Comparison of ENCODE assay signal across 16 mouse cellular contexts in the genomic region with DNA sequence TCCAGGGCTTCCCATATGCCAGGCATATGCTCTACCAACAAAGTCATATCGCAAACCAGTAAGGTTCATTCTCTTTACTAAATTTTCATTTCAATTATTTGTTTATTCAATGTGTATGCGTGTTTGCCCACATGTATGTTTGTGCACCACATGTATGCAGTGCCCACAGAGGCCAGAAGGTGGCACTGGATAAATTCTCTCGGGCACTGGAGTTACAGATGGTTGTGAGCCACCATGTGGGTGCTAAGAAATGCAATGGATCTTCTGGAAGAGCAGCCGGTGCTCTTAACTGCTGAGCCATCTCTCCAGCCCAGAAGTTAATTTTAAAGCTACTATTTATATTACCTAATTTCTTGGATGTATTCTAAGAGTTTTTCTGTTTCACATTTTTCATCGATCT. TPM values are rescaled to one million over a fixed set of nuclear protein-coding genes. Genes with fewer than 3 reads are reported as not detected.
DNase-seq lines count a peak whose midpoint lies in the region; ATAC-seq and TF ChIP-seq lines count a peak whose summit lies in the region.
"Had no signal": no experiment of that assay in that cellular context is flagged by ENCODE, and none has a peak within 500 bp of the region (broad histone marks: within the 10 kb centered on the region; RNA-seq: fewer than 3 reads in every experiment).

No protein-coding gene starts in this region.

- H3K27ac ChIP-seq in left cerebral cortex, adult 2 months: peak overlapping the region; percentile 19; the same call in 1 of the 2 replicates
- no peak overlapping the region for H3K27ac ChIP-seq in hindbrain, embryonic 16.5 days (ENCODE audit: low read depth, low read length)
- H3K27ac ChIP-seq: liver, embryonic 15.5 days had no signal

- H3K36me3 ChIP-seq in hindbrain, embryonic 16.5 days (ENCODE audit: control insufficient read depth, insufficient read depth, low read length): no peaks in the 10 kb centered on the region

- peak; percentile 27 for TF ChIP-seq CTCF in left cerebral cortex, adult 2 months (IDR thresholded peaks at IDR 0.05)
- TF ChIP-seq CTCF in brain, embryonic 14.5 days (IDR thresholded peaks at IDR 0.05; ENCODE audit: borderline replicate concordance, extremely low read depth, insufficient read depth, insufficient read length): peak; percentile 7; the same call in 1 of the 2 replicates

- no peaks in the 10 kb centered on the region for H3K27me3 ChIP-seq in hindbrain, embryonic 16.5 days (replicated peaks; ENCODE audit: control insufficient read depth, insufficient read depth, low read length)
- H3K27me3 ChIP-seq: liver, embryonic 15.5 days had no signal

- H3K4me2 ChIP-seq in hindbrain, embryonic 16.5 days (ENCODE audit: low read length): no peak overlapping the region
- H3K4me2 ChIP-seq: liver, embryonic 15.5 days had no signal

- no peaks in the 10 kb centered on the region for H3K4me1 ChIP-seq in hindbrain, embryonic 16.5 days (ENCODE audit: control insufficient read depth, insufficient read depth, low read depth, low read length)
- H3K4me1 ChIP-seq: liver, embryonic 15.5 days had no signal

- H3K9me3 ChIP-seq in hindbrain, embryonic 16.5 days (ENCODE audit: control insufficient read depth, low read length): no peaks in the 10 kb centered on the region
- H3K9me3 ChIP-seq: liver, embryonic 15.5 days had no signal

- intact Hi-C loops in left cerebral cortex, adult 2 months (cut with DNase I): no loop called here
- intact Hi-C loops in left cerebral cortex, postnatal 4 days (cut with DNase I): no loop called here

- no peak for ATAC-seq in CD4-positive, CD25-positive, alpha-beta regulatory T cell, adult 4 months
- no peak for ATAC-seq in hindbrain, embryonic 16.5 days

- DNase-seq in CD4-positive, CD25-positive, alpha-beta regulatory T cell, adult 2 months (ENCODE audit: low read depth, low spot score): peak; percentile 44
- no peak for DNase-seq in left cerebral cortex, adult 2 months (ENCODE audit: extremely low spot score in 1 of 2, low spot score in 2 of 2)
- no peak for DNase-seq in left cerebral cortex, postnatal 4 days
- DNase-seq in A20 (ENCODE audit: low read depth, low spot score): peak; percentile 30
- DNase-seq in brain, embryonic 14.5 days (ENCODE audit: low read depth): no peak
- no peak for DNase-seq in adrenal gland, postnatal 10 days
- DNase-seq: adrenal gland, postnatal 14 days; cerebellum, adult 11 months; heart, adult 11 months; heart, postnatal 10 days; kidney, postnatal 25 days; thymus, adult 2 months had no signal

- no peak overlapping the region for H3K4me3 ChIP-seq in left cerebral cortex, adult 2 months
- H3K4me3 ChIP-seq in hindbrain, embryonic 16.5 days (ENCODE audit: low read length): no peak overlapping the region
- H3K4me3 ChIP-seq: erythroblast, embryonic 14.5 days; liver, embryonic 15.5 days had no signal

- H3K9ac ChIP-seq in hindbrain, embryonic 16.5 days (ENCODE audit: low read depth, low read length): no peak overlapping the region
- H3K9ac ChIP-seq: liver, embryonic 15.5 days had no signal

- 97% methylated on average over 5 of the region's 5 CpGs for WGBS in hindbrain, embryonic 16.5 days

- no peak for TF ChIP-seq POLR2A in brain, embryonic 14.5 days (IDR thresholded peaks at IDR 0.05; ENCODE audit: borderline replicate concordance, extremely low read depth, insufficient read depth, insufficient read length, poor library complexity, severe bottlenecking)

RNA-seq across cellular contexts. Expression of a gene that starts 17.7 kb away (rescaled TPM):
- polyA plus RNA-seq in CD4-positive, CD25-positive, alpha-beta regulatory T cell, adult 4 months (2017; shearing (Covaris generic)): 1 to 10 TPM; 3.6 to 7.1 TPM
- under 1 TPM; 0.33 to 0.50 TPM for total RNA-seq in left cerebral cortex, adult 2 months (2021)
- total RNA-seq in left cerebral cortex, postnatal 4 days (2021): 1 to 10 TPM; 3.2 to 3.6 TPM
- polyA plus RNA-seq in brain, embryonic 14.5 days (2012; rRNA removed): 8.0 and 13.4 TPM in 2 replicates
- 1 to 10 TPM; 7.5 to 9.1 TPM for total RNA-seq in adrenal gland, postnatal 10 days (2021)
- polyA plus RNA-seq in hindbrain, embryonic 16.5 days (2015; fragmentation: Nextera tagmentation; extraction: Ambion mirVana): 7.0 and 8.1 TPM in 2 replicates

RNA-seq across cellular contexts. Expression of a gene that starts 17.9 kb away (rescaled TPM):
- polyA plus RNA-seq in CD4-positive, CD25-positive, alpha-beta regulatory T cell, adult 4 months (2017; shearing (Covaris generic)): 10 to 100 TPM; 44.7 to 46.5 TPM
- total RNA-seq in left cerebral cortex, adult 2 months (2021): 10 to 100 TPM; 20.1 to 20.3 TPM
- total RNA-seq in left cerebral cortex, postnatal 4 days (2021): 10 to 100 TPM; 23.1 to 24.1 TPM
- 28.9 and 29.5 TPM in 2 replicates for polyA plus RNA-seq in brain, embryonic 14.5 days (2012; rRNA removed)
- total RNA-seq in adrenal gland, postnatal 10 days (2021): 10 to 100 TPM; 31.6 to 34.6 TPM
- 57.7 and 61.1 TPM in 2 replicates for polyA plus RNA-seq in hindbrain, embryonic 16.5 days (2015; fragmentation: Nextera tagmentation; extraction: Ambion mirVana)

RNA-seq across cellular contexts. Expression of a gene that starts 20.5 kb away (rescaled TPM):
- polyA plus RNA-seq in CD4-positive, CD25-positive, alpha-beta regulatory T cell, adult 4 months (2017; shearing (Covaris generic)): 100 to 1,000 TPM; 238 to 255 TPM
- total RNA-seq in left cerebral cortex, adult 2 months (2021): 100 to 1,000 TPM; 145 to 160 TPM
- 10 to 100 TPM; 56.9 to 61.3 TPM for total RNA-seq in left cerebral cortex, postnatal 4 days (2021)
- 46.0 and 52.1 TPM in 2 replicates for polyA plus RNA-seq in brain, embryonic 14.5 days (2012; rRNA removed)
- total RNA-seq in adrenal gland, postnatal 10 days (2021): 100 to 1,000 TPM in 1 of 2 experiments, 10 to 100 TPM in 1; 88.9 to 116 TPM
- polyA plus RNA-seq in hindbrain, embryonic 16.5 days (2015; fragmentation: Nextera tagmentation; extraction: Ambion mirVana): 57.8 and 59.0 TPM in 2 replicates

RNA-seq across cellular contexts. Expression of a gene that starts 39.6 kb away (rescaled TPM):
- polyA plus RNA-seq in CD4-positive, CD25-positive, alpha-beta regulatory T cell, adult 4 months (2017; shearing (Covaris generic)): 10 to 100 TPM; 60.0 to 72.4 TPM
- 10 to 100 TPM; 67.3 to 72.7 TPM for total RNA-seq in left cerebral cortex, adult 2 months (2021)
- 10 to 100 TPM; 37.8 to 40.1 TPM for total RNA-seq in left cerebral cortex, postnatal 4 days (2021)
- polyA plus RNA-seq in brain, embryonic 14.5 days (2012; rRNA removed): 13.7 and 19.2 TPM in 2 replicates
- total RNA-seq in adrenal gland, postnatal 10 days (2021): 10 to 100 TPM; 71.1 to 96.0 TPM
- 44.4 TPM in 2 replicates for polyA plus RNA-seq in hindbrain, embryonic 16.5 days (2015; fragmentation: Nextera tagmentation; extraction: Ambion mirVana)

Comparison
In these comparisons a context has a peak if more than half of its experiments do, and no peak if none do; other contexts are left out.
1. DNase-seq: peak in CD4-positive, CD25-positive, alpha-beta regulatory T cell, adult 2 months (single experiment) and A20 (single experiment); none in left cerebral cortex, adult 2 months (0 of 2), left cerebral cortex, postnatal 4 days (single experiment), brain, embryonic 14.5 days (single experiment) and adrenal gland, postnatal 10 days (single experiment).